ENCODE assay signal across 8 mouse cellular contexts in genomic region chr3:118430631-118430906, GRCm38 (mm10).
A peak's percentile ranks its signal among the peaks of the same experiment; 100 is the strongest.
DNase-seq lines count a peak whose midpoint lies in the region; ATAC-seq and TF ChIP-seq lines count a peak whose summit lies in the region.
"Had no signal": no experiment of that assay in that cellular context is flagged by ENCODE, and none has a peak within 500 bp of the region (broad histone marks: within the 10 kb centered on the region; RNA-seq: fewer than 3 reads in every experiment).

No protein-coding gene starts in this region.

- TF ChIP-seq CTCF in left cerebral cortex, adult 2 months (IDR thresholded peaks at IDR 0.05): no peak

- under 1% methylated on average over 7 of the region's 7 CpGs for WGBS in forebrain, embryonic 11.5 days
- WGBS in intestine, embryonic 15.5 days: 5% methylated on average over 7 of the region's 7 CpGs
- WGBS in neural tube, embryonic 14.5 days: under 1% methylated on average over 7 of the region's 7 CpGs

- H3K4me3 ChIP-seq in left cerebral cortex, adult 2 months: peak overlapping the region; percentile 62
- peak overlapping the region; percentile 37 for H3K4me3 ChIP-seq in forebrain, embryonic 11.5 days (ENCODE audit: low read depth, low read length)
- peak overlapping the region; percentile 27 for H3K4me3 ChIP-seq in intestine, embryonic 15.5 days (replicated peaks)
- H3K4me3 ChIP-seq in neural tube, embryonic 14.5 days (ENCODE audit: low read depth, low read length): peak overlapping the region; percentile 34

- H3K4me1 ChIP-seq in forebrain, embryonic 11.5 days (replicated peaks; ENCODE audit: control insufficient read depth, insufficient read depth, low read length): peaks cover 3% of the 10 kb centered on the region; the same call in 1 of the 2 replicates
- H3K4me1 ChIP-seq in intestine, embryonic 15.5 days (replicated peaks): peaks cover 20% of the 10 kb centered on the region
- H3K4me1 ChIP-seq in neural tube, embryonic 14.5 days (ENCODE audit: control insufficient read depth, insufficient read depth, low read length): peaks cover 4% of the 10 kb centered on the region; the same call in 1 of the 2 replicates

- H3K9ac ChIP-seq in forebrain, embryonic 11.5 days (ENCODE audit: low read length): peak overlapping the region; percentile 59
- no peak overlapping the region for H3K9ac ChIP-seq in intestine, embryonic 15.5 days
- peak overlapping the region; percentile 37 for H3K9ac ChIP-seq in neural tube, embryonic 14.5 days (replicated peaks; ENCODE audit: low read depth, low read length)

- no peak for DNase-seq in left cerebral cortex, adult 2 months (ENCODE audit: extremely low spot score in 1 of 2, low spot score in 2 of 2)
- DNase-seq in left cerebral cortex, adult 9 months (ENCODE audit: low spot score in 2 of 2): no peak
- no peak for DNase-seq in forebrain, embryonic 11.5 days (ENCODE audit: low spot score)
- DNase-seq in right cerebral cortex, adult 18-20 months: no peak
- DNase-seq: thymus, postnatal 4 days had no signal

- H3K36me3 ChIP-seq in forebrain, embryonic 11.5 days (ENCODE audit: control insufficient read depth, insufficient read depth, low read length): no peaks in the 10 kb centered on the region
- H3K36me3 ChIP-seq in intestine, embryonic 15.5 days: no peaks in the 10 kb centered on the region
- H3K36me3 ChIP-seq in neural tube, embryonic 14.5 days (ENCODE audit: control insufficient read depth, insufficient read depth, low read length): no peaks in the 10 kb centered on the region

- H3K27me3 ChIP-seq in forebrain, embryonic 11.5 days (ENCODE audit: control insufficient read depth, insufficient read depth, low read length): peaks cover 18% of the 10 kb centered on the region; the same call in 1 of the 2 replicates
- H3K27me3 ChIP-seq in intestine, embryonic 15.5 days (replicated peaks): peaks cover 35% of the 10 kb centered on the region
- no peaks in the 10 kb centered on the region; the same call in 1 of the 2 replicates for H3K27me3 ChIP-seq in neural tube, embryonic 14.5 days (ENCODE audit: control insufficient read depth, insufficient read depth, low read length)

- no peaks in the 10 kb centered on the region for H3K9me3 ChIP-seq in forebrain, embryonic 11.5 days (ENCODE audit: control insufficient read depth, low read length)
- H3K9me3 ChIP-seq in intestine, embryonic 15.5 days: no peaks in the 10 kb centered on the region
- H3K9me3 ChIP-seq in neural tube, embryonic 14.5 days (ENCODE audit: control insufficient read depth, low read length): no peaks in the 10 kb centered on the region

- intact Hi-C loops in left cerebral cortex, adult 2 months (cut with DNase I): loop anchor here (5.0 to 10.0 kb wide), 2 partner anchors 77 to 456 kb away; no protein-coding TSS in a partner anchor

- no peak for ATAC-seq in forebrain, embryonic 11.5 days (replicated peaks; ENCODE audit: low FRiP score)
- no peak for ATAC-seq in intestine, embryonic 15.5 days
- peak; percentile 45 for ATAC-seq in neural tube, embryonic 14.5 days (ENCODE audit: low read depth)
- ATAC-seq in CD4-positive, CD25-positive, alpha-beta regulatory T cell, adult 4 months: no peak

- H3K27ac ChIP-seq in left cerebral cortex, adult 2 months: peak overlapping the region; percentile 98
- H3K27ac ChIP-seq in forebrain, embryonic 11.5 days (ENCODE audit: low read depth, low read length): peak overlapping the region; percentile 65; the same call in 1 of the 2 replicates
- no peak overlapping the region for H3K27ac ChIP-seq in intestine, embryonic 15.5 days
- peak overlapping the region; percentile 84 for H3K27ac ChIP-seq in neural tube, embryonic 14.5 days (ENCODE audit: low read depth, low read length)

- H3K4me2 ChIP-seq in forebrain, embryonic 11.5 days (ENCODE audit: low read depth, low read length, severe bottlenecking): peak overlapping the region; percentile 64
- H3K4me2 ChIP-seq in intestine, embryonic 15.5 days (replicated peaks): peak overlapping the region; percentile 51
- peak overlapping the region; percentile 84 for H3K4me2 ChIP-seq in neural tube, embryonic 14.5 days (ENCODE audit: low read depth, low read length)
